Mouse (Mus musculus) neutrophil, adult 83 days (primary cell): ENCODE results near the gene Ggt6. TPM values are rescaled to one million over a fixed set of nuclear protein-coding genes. Genes with fewer than 3 reads are reported as not detected.

Experiments used
- total RNA-seq, 2 experiments: library from RNA; stranded (reverse); gene quantifications; one replicate each; pipeline ENCODE4 v1.2.4; 2023

The Ggt6 gene
- not detected for total RNA-seq

GRCm38 (mm10) chr11:72434963-72435693, at the start of gene Ggt6:
Gene Ggt6, plus strand, starts transcription at chr11:72435526.

DNA sequence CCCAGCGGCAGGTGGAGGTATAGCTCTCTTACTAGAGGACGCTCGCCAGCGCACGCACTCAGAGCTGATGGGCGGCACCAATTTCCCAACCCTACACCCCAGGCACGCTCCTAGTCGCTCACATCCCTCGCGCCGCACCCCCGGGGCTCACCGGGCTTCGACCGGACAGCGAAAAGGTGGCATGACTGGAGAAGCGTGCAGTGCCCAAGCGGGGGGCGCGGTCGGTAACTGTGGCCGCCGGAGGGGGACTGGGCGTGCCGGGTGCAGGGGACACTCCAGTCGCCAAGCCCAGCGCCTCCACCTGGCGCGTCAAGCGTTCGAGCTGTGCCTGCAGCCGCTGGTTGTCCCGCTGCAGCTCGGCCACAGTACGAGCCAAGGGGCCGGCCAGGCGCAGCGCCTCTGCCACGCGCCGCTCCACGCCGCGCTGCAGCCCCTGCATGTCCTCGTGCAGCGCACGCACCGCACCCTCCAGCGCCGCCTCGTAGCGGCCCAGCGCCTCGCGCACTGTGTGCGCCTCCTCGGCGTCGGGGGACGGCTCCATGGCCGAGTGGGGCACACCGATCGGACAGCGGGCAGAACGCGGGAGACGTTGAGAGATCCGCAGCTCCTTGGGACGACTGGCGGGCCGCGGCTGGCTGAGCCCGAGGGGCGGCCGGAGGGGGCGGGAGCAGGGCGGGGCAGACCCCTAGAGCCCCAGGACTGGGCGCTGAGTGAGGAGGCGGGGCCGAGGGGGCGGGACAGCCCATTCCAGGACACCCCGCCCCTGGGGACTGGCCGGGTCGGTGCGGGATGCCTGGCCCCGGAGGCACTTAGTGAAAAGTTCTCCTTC, 24.0 kb upstream of the Ggt6 start, which contains the start of gene Smtnl2:
Smtnl2 (minus strand) TSS at position 621 of the 829 bp plus-strand sequence.

DNA sequence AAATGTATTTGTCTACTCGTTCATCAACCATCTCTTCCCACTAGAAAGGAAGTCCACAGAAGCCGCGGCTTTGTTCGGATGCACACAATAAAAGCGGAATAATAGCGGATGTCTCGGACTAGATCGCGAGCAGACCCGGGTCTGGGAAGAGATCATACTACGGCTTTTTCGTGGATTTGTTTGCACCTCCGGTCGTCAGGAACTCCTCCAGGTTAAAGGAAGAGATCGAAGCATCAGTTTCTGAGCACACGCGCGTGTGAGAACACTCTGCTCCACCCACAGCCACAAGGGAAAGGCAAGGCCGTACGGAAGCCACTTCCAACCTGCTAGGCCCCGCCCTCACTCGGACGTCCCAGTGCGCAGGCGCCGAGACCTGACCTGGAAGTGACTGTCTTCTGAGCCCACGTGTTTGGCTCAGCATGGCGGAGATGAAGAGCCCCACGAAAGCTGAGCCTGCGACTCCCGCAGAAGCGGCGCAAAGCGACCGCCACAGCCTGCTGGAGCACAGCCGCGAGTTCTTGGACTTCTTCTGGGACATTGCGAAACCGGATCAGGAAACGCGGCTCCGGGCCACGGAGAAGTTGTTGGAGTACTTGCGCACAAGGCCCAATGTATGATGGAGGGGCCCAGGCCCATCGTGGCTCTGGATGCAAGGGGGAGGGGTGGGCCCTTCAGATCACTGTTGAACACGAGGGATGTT, 5.8 kb downstream of the Ggt6 start, which contains the start of gene Mybbp1a:
Mybbp1a (plus strand) TSS at position 391 of the 700 bp plus-strand sequence.

Other genes with a start within 250 kb of the Ggt6 start
- under 1 TPM; 0.26 to 0.79 TPM for gene Gm43951, start 228.7 kb upstream of the Ggt6 start, total RNA-seq
- gene 4933427D14Rik, start 228.1 kb upstream of the Ggt6 start, total RNA-seq, result 1 to 10 TPM; 6.8 to 7.9 TPM
- gene Txndc17, start 228.0 kb upstream of the Ggt6 start, total RNA-seq, result 10 to 100 TPM; 45.7 to 51.2 TPM
- gene Med31, start 219.9 kb upstream of the Ggt6 start, total RNA-seq, result 10 to 100 TPM; 30.6 to 33.7 TPM
- gene Slc13a5, start 168.3 kb upstream of the Ggt6 start, total RNA-seq, result 1 to 10 TPM; 1.2 to 1.8 TPM
- 10 to 100 TPM; 16.2 to 16.9 TPM for gene Xaf1, start 133.9 kb upstream of the Ggt6 start, total RNA-seq
- under 1 TPM in 1 of 2 experiments, not detected in 1; 0.24 TPM for gene Fbxo39, start 121.1 kb upstream of the Ggt6 start, total RNA-seq
- gene Tekt1, start 73.1 kb upstream of the Ggt6 start, total RNA-seq, result not detected
- gene Smtnl2, start 23.8 kb upstream of the Ggt6 start, total RNA-seq, result under 1 TPM; 0.18 to 0.24 TPM
- gene Mybbp1a, start 5.8 kb downstream of the Ggt6 start, total RNA-seq, result 10 to 100 TPM; 33.5 to 37.5 TPM
- 1 to 10 TPM in 1 of 2 experiments, under 1 TPM in 1; 0.68 to 1.2 TPM for gene Spns2, start 54.4 kb downstream of the Ggt6 start, total RNA-seq
- gene Spns3, start 115.0 kb downstream of the Ggt6 start, total RNA-seq, result 10 to 100 TPM in 1 of 2 experiments, 1 to 10 TPM in 1; 9.6 to 10.8 TPM
- 10 to 100 TPM; 18.0 to 22.5 TPM for gene Ube2g1, start 171.8 kb downstream of the Ggt6 start, total RNA-seq